Mouse (Mus musculus) neural tube, embryonic 12.5 days (tissue): ENCODE measurements around the gene Tmem140. TPM values are rescaled to one million over a fixed set of nuclear protein-coding genes. Genes with fewer than 3 reads are reported as not detected.

Source experiments
- ATAC-seq: fragments of 200-750 bp; cut with Nextera tagmentation; 2 replicates; pipeline ENCODE4 v1.8.0; 2017; ENCODE audit warnings: low read depth, mild to moderate bottlenecking, moderate TSS enrichment, moderate library complexity; ENCODE audit not compliant: low FRiP score
- H3K27ac ChIP-seq: fragments of 300-500 bp; sonication (generic); 2 replicates; pipeline ENCODE4 v1.5.1; 2016
- H3K27me3 ChIP-seq: fragments of 300-500 bp; sonication (generic); replicated peaks from 2 replicates; pipeline ENCODE4 v1.6.1; 2016; ENCODE audit warnings: mild to moderate bottlenecking
- H3K36me3 ChIP-seq: fragments of 300-500 bp; sonication (generic); 2 replicates; pipeline ENCODE4 v1.6.1; 2016; ENCODE audit warnings: mild to moderate bottlenecking
- H3K4me1 ChIP-seq: fragments of 300-500 bp; sonication (generic); 2 replicates; pipeline ENCODE4 v1.6.1; 2016
- H3K4me2 ChIP-seq: fragments of 300-500 bp; sonication (generic); replicated peaks from 2 replicates; pipeline ENCODE4 v1.6.1; 2016; ENCODE audit warnings: mild to moderate bottlenecking
- H3K4me3 ChIP-seq: fragments of 300-500 bp; sonication (generic); 2 replicates; pipeline ENCODE4 v1.5.1; 2016
- H3K9ac ChIP-seq: fragments of 300-500 bp; sonication (generic); 2 replicates; pipeline ENCODE4 v1.6.1; 2016; ENCODE audit warnings: mild to moderate bottlenecking
- H3K9me3 ChIP-seq: fragments of 300-500 bp; sonication (generic); 2 replicates; pipeline ENCODE4 v1.6.1; 2016; ENCODE audit warnings: mild to moderate bottlenecking
- WGBS: fragments of 180-500 bp; shearing (Covaris S2); methylation state at CpG from one replicate; pipeline ENCODE4 v1.1.7; 2016; 5-methylcytosine and 5-hydroxymethylcytosine counted together
- polyA plus RNA-seq: library from polyadenylated mRNA; unstranded; fragments of >200 nt; fragmentation: Nextera tagmentation; extraction: Ambion mirVana; gene quantifications from 2 replicates; pipeline ENCODE4 v1.2.1, GENCODE M21; 2016

The Tmem140 gene
- polyA plus RNA-seq = 1.3 and 1.6 TPM in 2 replicates

GRCm38 (mm10) chr6:34862791-34863403 is at the start of gene Tmem140:
Tmem140 (plus strand) TSS chr6:34863146.
- 69% methylated on average over 11 of the region's 11 CpGs for WGBS
- Histone ChIP-seq H3K36me3 (no peaks in the 10 kb centered on the region), H3K4me3 (no peak within 1 kb of the TSS), H3K9ac (no peak within 1 kb of the TSS), H3K4me2 (no peak within 1 kb of the TSS), H3K4me1 (peaks cover 5% of the 10 kb centered on the region; the same call in 1 of the 2 replicates), H3K9me3 (no peaks in the 10 kb centered on the region), H3K27ac (no peak within 1 kb of the TSS), H3K27me3 (no peaks in the 10 kb centered on the region)
- no peak for ATAC-seq

DNA sequence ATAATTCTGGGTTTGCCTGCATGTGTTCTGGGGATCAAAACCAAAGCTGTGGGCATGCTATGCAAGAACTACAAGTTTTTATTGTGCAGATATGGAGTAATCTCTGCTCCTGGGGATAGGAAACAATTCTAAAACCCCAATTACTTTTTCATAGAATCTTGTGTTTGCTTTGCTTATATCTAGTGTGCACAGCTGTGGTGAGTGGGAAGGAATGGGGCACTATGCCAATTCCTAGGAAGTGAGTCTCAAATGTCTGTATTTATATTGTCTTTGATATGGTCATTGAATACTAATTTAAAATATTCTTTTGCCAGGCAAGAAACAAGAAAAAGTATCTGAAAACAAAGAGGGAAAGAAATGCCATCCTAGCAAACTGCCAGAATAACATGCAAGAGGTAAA is 38.5 kb upstream of the Tmem140 start:
- H3K9ac ChIP-seq = no peak overlapping the region
- ATAC-seq = no peak
- no peak overlapping the region for H3K4me2 ChIP-seq
- no peaks in the 10 kb centered on the region for H3K27me3 ChIP-seq
- no peaks in the 10 kb centered on the region for H3K9me3 ChIP-seq
- no peak overlapping the region for H3K27ac ChIP-seq
- no peak overlapping the region for H3K4me3 ChIP-seq
- no peaks in the 10 kb centered on the region for H3K36me3 ChIP-seq
- no peaks in the 10 kb centered on the region for H3K4me1 ChIP-seq

- Histone ChIP-seq H3K9ac (no peak overlapping the region), H3K4me1 (no peaks in the 10 kb centered on the region), H3K4me2 (no peak overlapping the region), H3K36me3 (no peaks in the 10 kb centered on the region), H3K27me3 (no peaks in the 10 kb centered on the region), H3K27ac (no peak overlapping the region), H3K4me3 (no peak overlapping the region), H3K9me3 (no peaks in the 10 kb centered on the region)
- WGBS = 95% methylated on average over 5 of the region's 5 CpGs
- ATAC-seq = no peak
Measured at GRCm38 (mm10) chr6:34832352-34832751, 30.6 kb upstream of the Tmem140 start.

- Histone ChIP-seq H3K4me1 (no peaks in the 10 kb centered on the region), H3K4me2 (no peak overlapping the region), H3K9me3 (no peaks in the 10 kb centered on the region), H3K9ac (no peak overlapping the region), H3K4me3 (no peak overlapping the region), H3K36me3 (no peaks in the 10 kb centered on the region), H3K27ac (no peak overlapping the region), H3K27me3 (no peaks in the 10 kb centered on the region)
- WGBS = 95% methylated on average over 11 of the region's 11 CpGs
- no peak for ATAC-seq
Measured at GRCm38 (mm10) chr6:34861546-34862053, 1.3 kb upstream of the Tmem140 start.

DNA sequence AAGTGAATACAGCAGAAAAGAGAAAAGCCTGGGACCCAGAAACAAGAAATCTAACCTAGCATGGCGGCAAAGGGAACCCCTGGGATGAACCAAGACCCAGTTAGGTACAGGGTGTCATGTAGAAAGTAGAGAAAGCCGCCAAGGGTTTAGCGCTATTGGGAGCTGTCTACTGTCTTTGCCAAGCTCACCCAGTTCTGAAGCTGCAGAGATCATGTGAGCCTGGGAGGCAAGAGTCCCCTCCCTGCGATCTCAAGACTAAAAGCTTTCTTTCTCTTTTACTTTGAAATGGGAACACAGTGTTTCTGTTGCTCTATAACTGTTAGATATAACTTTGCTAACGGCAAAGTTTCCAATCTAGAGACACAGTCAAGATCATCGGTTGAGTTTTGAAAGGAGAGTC is 565 bp upstream of the Tmem140 start:
- no peaks in the 10 kb centered on the region for H3K9me3 ChIP-seq
- ATAC-seq = no peak
- 92% methylated on average over 6 of the region's 6 CpGs for WGBS
- no peak overlapping the region for H3K4me2 ChIP-seq
- no peak overlapping the region for H3K27ac ChIP-seq
- H3K36me3 ChIP-seq = no peaks in the 10 kb centered on the region
- no peak overlapping the region for H3K4me3 ChIP-seq
- H3K27me3 ChIP-seq = no peaks in the 10 kb centered on the region
- no peak overlapping the region for H3K9ac ChIP-seq
- H3K4me1 ChIP-seq = peaks cover 5% of the 10 kb centered on the region; the same call in 1 of the 2 replicates

GRCm38 (mm10) chr6:34863786-34864514 is 1.0 kb downstream of the Tmem140 start:
- no peak overlapping the region for H3K4me2 ChIP-seq
- H3K4me3 ChIP-seq = no peak overlapping the region
- no peak overlapping the region for H3K27ac ChIP-seq
- H3K9ac ChIP-seq = no peak overlapping the region
- H3K4me1 ChIP-seq = peaks cover 5% of the 10 kb centered on the region; the same call in 1 of the 2 replicates
- H3K36me3 ChIP-seq = no peaks in the 10 kb centered on the region
- H3K27me3 ChIP-seq = no peaks in the 10 kb centered on the region
- ATAC-seq = no peak
- no peaks in the 10 kb centered on the region for H3K9me3 ChIP-seq
- 74% methylated on average over 9 of the region's 9 CpGs for WGBS

DNA sequence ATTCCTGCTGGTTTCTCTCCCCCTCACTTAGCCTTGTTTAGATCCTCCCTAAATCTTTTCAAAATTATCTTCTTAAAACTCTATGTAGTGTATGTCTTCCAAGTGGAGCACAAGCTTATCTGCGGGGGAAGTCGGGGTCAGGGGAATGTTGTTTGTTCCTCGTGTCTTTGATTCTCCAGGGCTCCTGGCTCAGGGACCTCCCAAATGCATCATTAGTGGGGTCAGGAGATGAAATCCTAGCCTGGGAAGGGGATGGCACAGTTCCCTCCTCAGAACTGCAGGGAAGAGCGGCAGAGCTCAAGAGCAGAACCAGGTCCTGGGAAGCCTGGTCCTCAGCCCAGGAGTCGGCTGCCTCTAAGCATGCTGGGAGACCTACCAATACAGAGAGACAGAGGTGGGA is 2.3 kb downstream of the Tmem140 start:
- 80% methylated on average over 5 of the region's 5 CpGs for whole genome bisulfite sequencing

DNA sequence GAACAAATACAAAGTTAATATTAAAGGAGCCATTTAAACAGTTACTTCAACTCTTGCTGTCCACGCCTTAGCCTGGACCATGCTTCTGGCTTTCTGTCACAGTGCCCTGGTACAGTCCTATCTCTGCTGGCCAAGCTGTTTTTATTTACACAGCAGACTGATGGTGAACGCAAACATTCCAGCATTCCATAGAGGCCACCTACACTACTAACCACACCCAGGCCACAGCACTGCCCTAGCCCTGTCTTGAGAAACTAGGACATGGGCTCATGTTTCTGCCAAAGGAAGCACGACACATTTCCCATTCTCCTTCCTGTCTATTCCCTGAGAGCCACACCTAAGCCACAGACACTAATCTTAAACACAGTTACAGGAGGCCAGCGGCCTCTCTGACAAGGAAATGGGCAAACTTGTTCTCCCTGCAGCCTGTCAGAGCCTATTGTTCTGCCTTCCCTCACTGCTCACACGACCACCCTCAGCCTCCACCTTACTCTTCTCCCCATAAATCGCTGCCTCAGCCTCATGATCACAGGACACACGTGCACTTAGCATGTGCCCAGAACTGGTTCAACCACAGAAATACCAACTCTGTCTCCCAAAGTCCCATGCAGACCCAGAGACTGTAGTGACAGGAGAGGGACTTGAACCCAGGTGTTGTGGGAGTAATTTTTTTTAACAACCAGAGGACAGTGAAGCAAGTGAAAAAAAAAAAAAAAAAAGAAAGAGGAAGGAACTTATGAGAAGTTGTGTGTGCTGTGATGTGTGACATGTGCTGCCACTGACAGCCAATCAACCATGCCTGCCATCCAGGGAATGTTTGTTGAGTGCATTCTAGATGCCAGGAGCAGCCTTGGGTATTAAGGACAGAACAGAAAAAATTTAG is 3.0 kb downstream of the Tmem140 start:
- no peak overlapping the region for H3K27ac ChIP-seq
- H3K4me2 ChIP-seq = no peak overlapping the region
- 70% methylated on average over 7 of the region's 7 CpGs for WGBS
- H3K36me3 ChIP-seq = no peaks in the 10 kb centered on the region
- ATAC-seq = no peak
- peaks cover 5% of the 10 kb centered on the region; the same call in 1 of the 2 replicates for H3K4me1 ChIP-seq
- H3K9me3 ChIP-seq = no peaks in the 10 kb centered on the region
- no peaks in the 10 kb centered on the region for H3K27me3 ChIP-seq
- H3K9ac ChIP-seq = no peak overlapping the region
- no peak overlapping the region for H3K4me3 ChIP-seq

More for the DNA sequence above, 2.3 kb downstream of the Tmem140 start:
- Histone ChIP-seq H3K9me3 (no peaks in the 10 kb centered on the region), H3K36me3 (no peaks in the 10 kb centered on the region), H3K27ac (no peak overlapping the region), H3K4me3 (no peak overlapping the region), H3K9ac (no peak overlapping the region), H3K4me1 (peaks cover 5% of the 10 kb centered on the region; the same call in 1 of the 2 replicates), H3K4me2 (no peak overlapping the region), H3K27me3 (no peaks in the 10 kb centered on the region)
- no peak for ATAC-seq

DNA sequence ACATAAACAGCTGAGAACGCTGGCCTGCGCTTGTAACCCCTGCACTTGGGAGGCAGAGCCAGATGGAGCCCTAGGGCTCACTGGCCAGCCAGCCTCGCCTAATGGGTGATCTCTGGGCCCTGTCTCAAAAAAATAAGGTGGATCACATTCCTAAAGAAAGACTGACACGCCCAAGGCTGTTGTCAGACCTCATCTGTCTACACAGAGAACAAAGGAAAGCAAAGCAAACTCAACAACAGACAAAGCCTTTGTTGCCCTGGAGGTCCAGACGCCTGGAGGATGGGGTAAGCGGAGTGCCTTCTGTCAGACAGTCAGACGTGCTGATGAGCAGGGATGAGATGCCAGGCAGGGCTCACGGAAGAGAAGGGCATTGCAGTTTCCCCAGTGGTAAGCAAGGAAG is 3.8 kb downstream of the Tmem140 start:
- H3K36me3 ChIP-seq = no peaks in the 10 kb centered on the region
- H3K9me3 ChIP-seq = no peaks in the 10 kb centered on the region
- ATAC-seq = peak; percentile 29; the same call in 1 of the 2 replicates
- no peaks in the 10 kb centered on the region for H3K27me3 ChIP-seq
- no peak overlapping the region for H3K4me3 ChIP-seq
- no peak overlapping the region for H3K9ac ChIP-seq
- H3K4me2 ChIP-seq = no peak overlapping the region
- WGBS = 33% methylated on average over 8 of the region's 8 CpGs
- H3K4me1 ChIP-seq = peaks cover 5% of the 10 kb centered on the region; the same call in 1 of the 2 replicates
- no peak overlapping the region for H3K27ac ChIP-seq

DNA sequence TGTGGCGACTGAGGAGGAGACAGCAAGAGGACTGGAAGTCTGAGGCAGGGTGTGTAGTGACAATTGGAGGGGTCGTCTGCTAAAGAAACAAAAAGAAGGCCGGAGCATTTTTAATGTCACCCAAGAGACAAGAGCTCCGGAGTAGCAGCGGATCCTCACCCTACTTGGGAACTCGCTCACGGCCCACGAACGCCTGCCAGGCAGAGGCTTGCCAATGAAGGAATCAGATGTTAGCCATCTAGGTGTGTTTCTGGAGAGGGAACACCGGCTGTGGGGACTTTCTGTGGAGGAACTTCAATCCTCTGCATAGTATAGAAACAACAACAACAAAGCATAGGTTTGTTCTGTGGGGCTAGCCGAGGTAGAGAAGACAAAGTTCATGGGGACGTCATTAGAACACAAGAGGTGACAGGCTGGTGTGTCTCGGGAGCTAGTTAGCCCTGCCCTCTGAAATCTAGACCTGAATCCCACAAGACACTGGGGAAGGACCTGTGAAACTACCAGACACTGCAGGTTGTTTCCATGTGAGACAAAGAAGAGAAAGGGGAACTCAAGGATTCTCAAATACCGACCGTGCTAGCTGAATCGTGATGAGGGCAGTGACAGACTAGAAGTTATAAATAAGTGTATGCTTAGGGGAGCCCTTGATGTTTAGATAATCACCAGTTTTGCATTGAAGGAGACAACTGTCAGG is 4.5 kb downstream of the Tmem140 start:
- no peaks in the 10 kb centered on the region for H3K27me3 ChIP-seq
- no peak overlapping the region for H3K27ac ChIP-seq
- H3K4me3 ChIP-seq = no peak overlapping the region
- ATAC-seq = no peak
- H3K4me1 ChIP-seq = peaks cover 5% of the 10 kb centered on the region; the same call in 1 of the 2 replicates
- no peaks in the 10 kb centered on the region for H3K9me3 ChIP-seq
- H3K9ac ChIP-seq = no peak overlapping the region
- no peak overlapping the region for H3K4me2 ChIP-seq
- 73% methylated on average over 16 of the region's 16 CpGs for WGBS
- no peaks in the 10 kb centered on the region for H3K36me3 ChIP-seq

DNA sequence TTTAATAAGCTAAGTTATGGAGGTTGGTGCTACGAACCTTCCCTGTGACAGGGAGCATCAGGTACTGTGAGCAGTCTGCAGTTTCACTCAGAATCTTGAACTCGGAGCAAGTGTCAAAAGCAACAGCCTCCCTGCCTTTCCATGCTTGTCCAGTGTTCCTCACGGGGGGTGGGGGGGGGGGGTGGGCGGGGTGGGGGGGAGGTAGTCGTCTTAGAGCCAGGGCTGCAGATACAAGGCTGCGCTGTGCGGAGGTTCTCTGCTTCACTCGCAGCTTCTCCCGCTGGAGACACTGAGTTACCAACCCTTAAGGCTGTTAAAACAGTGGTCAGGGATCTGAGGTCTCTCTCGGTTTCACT is 5.0 kb downstream of the Tmem140 start:
- H3K27ac ChIP-seq = no peak overlapping the region
- no peaks in the 10 kb centered on the region for H3K27me3 ChIP-seq
- WGBS = 82% methylated on average over 10 of the region's 10 CpGs
- H3K4me2 ChIP-seq = no peak overlapping the region
- peaks cover 5% of the 10 kb centered on the region; the same call in 1 of the 2 replicates for H3K4me1 ChIP-seq
- no peak overlapping the region for H3K9ac ChIP-seq
- ATAC-seq = no peak
- no peak overlapping the region for H3K4me3 ChIP-seq
- no peaks in the 10 kb centered on the region for H3K9me3 ChIP-seq
- H3K36me3 ChIP-seq = no peaks in the 10 kb centered on the region
